Mouse (Mus musculus) large intestine, adult 2 months (tissue): ENCODE results near the gene Evi5. TPM values are rescaled to one million over a fixed set of nuclear protein-coding genes. Genes with fewer than 3 reads are reported as not detected.

Source experiments
- DNase-seq: peaks from one replicate; pipeline ENCODE4 v3.0.0-alpha.2; 2012; ENCODE audit warnings: low read depth, low spot score
- WGBS: fragments of 180-500 bp; shearing (Covaris S2); methylation state at CpG from one replicate; pipeline ENCODE4 v1.1.7; 2018; 5-methylcytosine and 5-hydroxymethylcytosine counted together
- polyA plus RNA-seq: library from polyadenylated mRNA; depleted of rRNA; stranded (reverse); fragments of >200 nt; gene quantifications from 2 replicates; pipeline ENCODE4 v1.2.3, GENCODE M21; 2012

The Evi5 gene
- polyA plus RNA-seq, 1 experiment, result 4.5 TPM

GRCm38 (mm10) chr5:107722661-107723532 lies 152.0 kb downstream of the Evi5 start:
- WGBS, result 5% methylated on average over 34 of the region's 34 CpGs
- DNase-seq, result no peak

DNA sequence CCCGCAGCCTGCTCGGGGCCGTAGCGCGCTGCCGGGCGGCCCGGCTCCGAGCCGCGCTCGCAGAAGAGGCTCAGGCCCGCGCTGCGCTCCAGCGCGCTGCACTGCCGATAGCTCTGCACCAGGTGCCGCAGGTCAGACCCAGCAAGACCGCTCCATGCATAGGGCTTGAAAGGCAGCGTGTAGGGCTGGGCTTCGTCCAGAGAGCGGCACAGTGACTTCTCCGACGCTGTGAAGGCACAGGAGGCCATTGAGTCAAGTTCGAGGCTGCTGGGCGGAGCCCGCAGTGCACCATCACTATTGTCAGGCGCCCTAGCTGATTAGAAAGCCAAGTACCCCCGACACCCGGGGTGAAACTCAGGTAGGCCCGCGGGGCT lies 153.3 kb downstream of the Evi5 start:
- WGBS, result 18% methylated on average over 33 of the region's 33 CpGs
- no peak for DNase-seq

- 9% methylated on average over 58 of the region's 58 CpGs for WGBS
Measured at GRCm38 (mm10) chr5:107720991-107721637, 153.8 kb downstream of the Evi5 start.

GRCm38 (mm10) chr5:107720511-107720910 lies 154.4 kb downstream of the Evi5 start:
- WGBS, result 19% methylated on average over 5 of the region's 5 CpGs
- DNase-seq, result no peak

More at GRCm38 (mm10) chr5:107720991-107721637, 153.8 kb downstream of the Evi5 start:
- no peak for DNase-seq

GRCm38 (mm10) chr5:107719786-107720185 lies 155.1 kb downstream of the Evi5 start:
- DNase-seq, result no peak
- WGBS, result 14% methylated on average over 1 of the region's 1 CpGs

- DNase-seq, result no peak
- 30% methylated on average over 3 of the region's 3 CpGs for WGBS
Measured at GRCm38 (mm10) chr5:107719209-107719608, 155.7 kb downstream of the Evi5 start.

GRCm38 (mm10) chr5:107717871-107718361 lies 157.0 kb downstream of the Evi5 start:
- no peak for DNase-seq
- WGBS, result 19% methylated on average over 11 of the region's 11 CpGs

DNA sequence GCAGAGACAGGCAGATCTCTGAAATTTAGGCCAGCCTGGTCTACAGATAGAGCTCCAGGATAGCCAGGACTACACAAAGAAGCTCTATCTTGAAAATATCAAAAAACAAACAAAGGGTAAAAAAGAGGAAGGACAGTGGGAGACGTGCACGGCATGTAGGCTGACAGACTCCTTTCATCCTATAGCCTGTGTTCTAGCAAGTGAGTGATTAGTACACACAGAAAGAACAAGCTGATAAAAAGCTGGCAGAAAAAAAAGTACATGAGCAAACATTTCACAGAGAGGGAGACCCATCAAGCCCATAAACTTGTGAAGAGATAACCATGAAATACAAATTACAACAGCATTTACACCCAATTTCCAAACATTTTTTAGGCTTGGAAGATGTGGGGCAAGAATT lies 163.2 kb downstream of the Evi5 start:
- WGBS, result 17% methylated on average over 2 of the region's 2 CpGs
- no peak for DNase-seq

- no peak for DNase-seq
- 83% methylated on average over 8 of the region's 8 CpGs for WGBS
Measured at GRCm38 (mm10) chr5:107708124-107708797, 166.6 kb downstream of the Evi5 start.

DNA sequence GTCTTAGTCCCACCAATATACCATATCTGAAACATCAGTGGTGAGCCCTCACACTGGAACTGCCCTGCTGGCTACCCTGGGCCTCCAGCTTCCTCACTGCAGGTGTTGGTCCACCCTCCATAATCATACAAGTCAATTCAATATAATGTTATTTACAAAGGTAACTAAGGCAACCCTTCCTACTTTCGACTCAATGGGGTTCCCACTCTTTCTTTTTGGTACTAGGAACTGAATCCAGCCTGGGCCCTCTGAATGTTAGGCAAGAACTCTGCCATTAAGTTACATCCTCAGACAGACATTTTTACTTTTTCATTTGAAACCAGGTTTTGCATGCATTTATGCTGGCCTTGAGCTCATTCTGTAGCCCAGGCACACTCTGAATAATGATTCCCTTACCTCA lies 168.6 kb downstream of the Evi5 start:
- DNase-seq, result no peak
- WGBS, result 31% methylated on average over 1 of the region's 1 CpGs

DNA sequence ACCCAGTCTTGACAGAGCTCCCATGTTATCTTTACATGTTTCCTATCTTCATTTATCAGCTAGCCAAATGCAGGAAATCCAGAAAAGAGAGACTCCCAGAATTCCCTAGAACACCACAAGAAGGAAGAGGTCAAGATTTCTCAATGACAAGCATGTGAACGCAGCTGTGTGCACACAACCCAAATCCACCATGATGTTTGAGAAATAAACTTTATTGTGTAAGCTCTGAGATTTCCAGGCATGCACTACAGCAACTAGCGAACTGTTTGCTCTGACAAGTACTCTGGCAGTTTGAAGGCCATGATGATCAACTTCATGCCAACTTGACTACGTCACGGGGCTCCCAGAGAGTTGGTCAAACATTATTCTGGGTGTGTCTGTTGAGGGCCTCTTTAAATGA lies 169.2 kb downstream of the Evi5 start:
- no peak for DNase-seq
- WGBS, result 32% methylated on average over 4 of the region's 4 CpGs

DNA sequence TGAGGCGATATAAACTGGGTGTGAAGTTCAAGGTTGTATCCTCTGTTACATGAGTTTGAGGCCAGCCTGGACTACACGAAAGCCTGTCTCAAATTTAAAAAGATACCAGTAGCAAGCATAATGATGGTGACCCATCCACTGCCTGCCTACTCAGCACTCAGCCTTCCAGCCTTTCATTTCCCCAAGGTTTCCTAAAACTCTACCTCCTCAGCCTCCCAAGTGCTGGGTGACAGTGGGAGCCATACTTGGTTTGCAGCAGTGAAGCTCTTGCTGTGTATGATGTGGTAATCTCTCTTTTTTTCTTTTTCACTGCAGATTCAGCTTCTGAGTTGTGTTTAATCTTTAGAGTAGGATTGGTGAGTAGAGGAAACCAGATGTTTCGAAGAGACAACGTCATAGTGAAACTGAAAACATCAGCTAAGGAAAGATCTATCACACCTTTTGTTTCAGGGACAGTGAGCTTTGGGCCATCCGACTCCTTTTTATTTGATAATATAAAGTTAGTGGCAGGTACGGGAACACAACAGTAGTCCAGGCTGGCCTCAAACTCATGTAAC lies 171.6 kb downstream of the Evi5 start:
- 59% methylated on average over 6 of the region's 6 CpGs for WGBS
- no peak for DNase-seq

GRCm38 (mm10) chr5:107701658-107702057 lies 173.2 kb downstream of the Evi5 start:
- 73% methylated on average over 9 of the region's 9 CpGs for WGBS
- no peak for DNase-seq

DNA sequence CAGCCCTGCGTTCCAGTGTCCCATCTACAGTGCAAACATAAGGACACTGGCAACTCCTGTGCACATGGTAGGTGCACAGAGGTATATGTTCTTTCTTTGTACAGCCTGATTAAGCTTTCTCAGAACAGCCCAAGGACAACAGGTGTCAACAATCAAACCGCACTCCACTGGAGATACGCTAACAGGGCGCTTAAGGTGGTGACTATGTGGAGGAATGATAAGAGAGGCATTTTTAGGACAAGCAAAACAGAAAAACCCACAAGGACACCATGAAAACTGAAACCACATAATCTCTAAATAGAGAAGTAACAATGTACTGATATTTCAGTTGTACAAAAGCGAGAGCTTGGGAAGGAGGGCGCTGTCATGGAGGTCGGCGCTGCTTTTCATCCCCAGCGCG lies 174.0 kb downstream of the Evi5 start:
- 84% methylated on average over 10 of the region's 10 CpGs for WGBS

DNA sequence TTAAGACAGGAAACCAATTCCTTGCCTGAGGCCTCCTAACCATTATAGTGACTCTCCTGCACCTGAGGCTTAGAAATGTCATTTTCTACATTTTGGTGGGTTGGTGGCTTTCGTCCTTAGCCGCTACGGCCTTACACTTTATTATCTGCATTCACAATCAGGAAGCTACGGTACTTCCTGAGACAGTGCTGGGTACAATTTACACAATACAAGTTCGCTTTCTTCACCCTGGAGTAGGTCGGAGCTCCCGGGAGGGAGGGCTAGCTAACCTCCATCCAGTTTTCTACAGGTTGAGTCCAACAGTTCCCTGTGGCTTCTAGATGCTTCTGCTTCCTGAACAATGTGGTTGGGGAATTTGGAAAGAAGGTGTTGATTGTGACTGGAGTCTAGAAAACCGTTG lies 176.0 kb downstream of the Evi5 start:
- DNase-seq, result no peak
- WGBS, result 74% methylated on average over 8 of the region's 8 CpGs

More for the DNA sequence above, 174.0 kb downstream of the Evi5 start:
- no peak for DNase-seq

GRCm38 (mm10) chr5:107695019-107695418 lies 179.9 kb downstream of the Evi5 start:
- 77% methylated on average over 3 of the region's 3 CpGs for WGBS
- no peak for DNase-seq
